9 mouse cellular contexts compared by ENCODE assay signal in the genomic region with DNA sequence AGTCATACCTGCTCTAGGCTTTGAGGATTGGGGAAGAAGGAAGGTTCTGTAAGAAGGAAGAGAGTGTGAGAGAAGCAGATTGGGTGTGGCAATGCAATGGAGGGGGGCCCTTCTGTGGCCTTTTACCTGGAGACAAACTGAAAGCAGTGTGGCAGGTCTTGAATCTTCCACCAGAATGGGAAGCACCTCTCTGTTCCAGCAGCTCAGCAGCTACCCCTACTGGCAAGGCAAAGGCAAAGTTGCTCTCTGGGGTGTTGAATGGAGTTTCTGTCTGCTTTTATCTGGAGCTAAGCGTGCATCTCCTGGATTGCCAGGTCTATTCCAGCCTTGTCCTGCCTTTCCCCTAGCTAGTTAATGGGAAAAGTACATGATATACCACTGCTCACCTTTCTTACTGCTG.
DNase-seq lines count a peak whose midpoint lies in the region; ATAC-seq lines count a peak whose summit lies in the region.
"Had no signal": no experiment of that assay in that cellular context is flagged by ENCODE, and none has a peak within 500 bp of the region (broad histone marks: within the 10 kb centered on the region; RNA-seq: fewer than 3 reads in every experiment).

No protein-coding gene starts in this region.

- H3K4me1 ChIP-seq in megakaryocyte, embryonic 14.5 days, result peaks cover 17% of the 10 kb centered on the region
- H3K4me1 ChIP-seq: hindbrain, embryonic 15.5 days; stomach, embryonic 15.5 days had no signal

- peak overlapping the region; percentile 76 for H3K4me3 ChIP-seq in megakaryocyte, embryonic 14.5 days (replicated peaks)
- H3K4me3 ChIP-seq: hindbrain, embryonic 15.5 days; stomach, embryonic 15.5 days had no signal

- peaks cover 43% of the 10 kb centered on the region for H3K27me3 ChIP-seq in megakaryocyte, embryonic 14.5 days (replicated peaks)
- H3K27me3 ChIP-seq: hindbrain, embryonic 15.5 days; stomach, embryonic 15.5 days had no signal

- no peaks in the 10 kb centered on the region for H3K9me3 ChIP-seq in megakaryocyte, embryonic 14.5 days
- H3K9me3 ChIP-seq: hindbrain, embryonic 15.5 days; stomach, embryonic 15.5 days had no signal

- no peaks in the 10 kb centered on the region for H3K36me3 ChIP-seq in megakaryocyte, embryonic 14.5 days (replicated peaks; ENCODE audit: low read length)
- H3K36me3 ChIP-seq: hindbrain, embryonic 15.5 days; stomach, embryonic 15.5 days had no signal

- DNase-seq in ES-CJ7 (ENCODE audit: low read depth, low spot score) (peak; percentile 49), adipocyte (ENCODE audit: low spot score) (peak; percentile 87)
- DNase-seq in heart, postnatal 10 days, result peak; percentile 63 to 76
- peak; percentile 7 for DNase-seq in layer of hippocampus, adult 9-11 months
- DNase-seq in testis, postnatal 14 days (ENCODE audit: low spot score), result peak; percentile 27

- intact Hi-C loops in heart, postnatal 10 days (cut with DNase I), result loop anchor here (5.0 kb wide), 5 partner anchors 142 to 803 kb away; a partner anchor contains a TSS

- ATAC-seq in common myeloid progenitor, adult 5-6 weeks (replicated peaks; ENCODE audit: low read depth, poor library complexity, severe bottlenecking), result peak; percentile 91

Comparison
In these comparisons a context has a peak if more than half of its experiments do, and no peak if none do; other contexts are left out.
1. Peak in every context shown above with its lines: DNase-seq, ATAC-seq and H3K4me3 ChIP-seq.
2. DNase-seq: peak in every context shown above with its lines; median percentile 87 in adipocyte; 70 in heart, postnatal 10 days; 49 in ES-CJ7; 27 in testis, postnatal 14 days; 7 in layer of hippocampus, adult 9-11 months.